Mouse (Mus musculus) heart, postnatal 0 days (tissue): ENCODE results near the gene Ptpru.
"Not testable (repeated sequence)": the region's sequence is repeated elsewhere in the genome, so short reads cannot be mapped to it uniquely, and the experiment has no call there.

Experiments used
- CTCF ChIP-seq: IDR thresholded peaks from 2 replicates; pipeline ENCODE4 v1.5.1; 2016; ENCODE audit warnings: antibody characterized with exemption, control low read depth, low read depth
- EP300 ChIP-seq: IDR thresholded peaks from 2 replicates; pipeline ENCODE4 v1.6.1; 2016; ENCODE audit warnings: antibody characterized with exemption, low read depth

DNA sequence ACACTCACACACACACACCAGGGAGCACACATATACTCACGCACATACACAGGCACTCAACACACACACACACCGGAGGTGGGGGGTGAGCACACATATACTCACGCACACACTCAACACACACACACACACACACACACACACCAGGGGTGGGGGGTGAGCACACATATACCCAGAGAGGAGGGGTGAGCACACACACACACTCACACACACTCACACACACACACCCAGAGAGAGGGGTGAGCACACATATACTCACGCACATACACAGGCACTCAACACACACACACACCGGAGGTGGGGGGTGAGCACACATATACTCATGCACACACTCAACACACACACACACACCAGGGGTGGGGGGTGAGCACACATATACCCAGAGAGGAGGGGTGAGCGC is 33.4 kb downstream of the Ptpru start:
- not testable (repeated sequence) for TF ChIP-seq CTCF, EP300
